Mouse (Mus musculus): Measurements from ENCODE around the gene Ormdl2. TPM values are rescaled to one million over a fixed set of nuclear protein-coding genes. Genes with fewer than 3 reads are reported as not detected.

The Ormdl2 gene
- polyA plus RNA-seq, 1 experiment: 69.2 TPM

- Histone ChIP-seq H3K9me3 (replicated peaks; ENCODE audit: control insufficient read depth, insufficient read depth, low read length, poor library complexity, severe bottlenecking) (no peaks in the 10 kb centered on the region), H3K27me3 (ENCODE audit: control insufficient read depth, insufficient read depth, low read length, poor library complexity, severe bottlenecking) (no peaks in the 10 kb centered on the region), H3K36me3 (ENCODE audit: control insufficient read depth, insufficient read depth, low read length, poor library complexity, severe bottlenecking) (peaks cover 64% of the 10 kb centered on the region), H3K4me1 (ENCODE audit: control insufficient read depth, insufficient read depth, low read length) (no peaks in the 10 kb centered on the region), H3K4me3 (ENCODE audit: low read depth, low read length) (no peak overlapping the region), H3K27ac (ENCODE audit: insufficient read depth, low read length) (no peak overlapping the region), H3K9ac (ENCODE audit: low read depth, poor library complexity, severe bottlenecking) (no peak overlapping the region)
- TF ChIP-seq POLR2A (IDR thresholded peaks at IDR 0.05; ENCODE audit: insufficient read depth, low read length) (no peak), EP300 (IDR thresholded peaks at IDR 0.05; ENCODE audit: insufficient read depth, low read depth, low read length) (no peak), CTCF (IDR thresholded peaks at IDR 0.05; ENCODE audit: low read depth, low read length) (no peak)
Observed at GRCm38 (mm10) chr10:128848426-128848825, 27.0 kb upstream of the Ormdl2 start.

DNA sequence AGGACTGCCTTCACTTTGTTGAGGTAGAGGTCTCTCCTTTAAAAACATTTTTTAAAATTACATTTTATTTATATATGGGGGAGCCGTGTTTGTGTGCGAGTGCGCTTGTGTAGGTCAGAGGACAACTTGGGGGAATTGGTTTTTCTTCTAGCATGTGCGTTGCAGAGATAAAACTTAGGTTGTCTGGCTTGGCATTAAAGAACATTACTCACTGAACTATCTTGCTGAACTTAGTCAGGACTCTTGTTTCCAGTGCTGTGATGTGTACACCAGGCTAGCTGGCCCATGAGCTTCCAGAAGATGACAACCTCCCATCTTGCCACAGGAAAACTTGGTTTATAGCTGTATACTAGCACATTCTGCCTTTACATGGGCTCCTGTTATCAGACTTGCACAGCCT lies 25.2 kb upstream of the Ormdl2 start:
- Histone ChIP-seq H3K27me3 (ENCODE audit: control insufficient read depth, insufficient read depth, low read length, poor library complexity, severe bottlenecking) (no peaks in the 10 kb centered on the region), H3K36me3 (ENCODE audit: control insufficient read depth, insufficient read depth, low read length, poor library complexity, severe bottlenecking) (peaks cover 69% of the 10 kb centered on the region), H3K27ac (ENCODE audit: insufficient read depth, low read length) (no peak overlapping the region), H3K9ac (ENCODE audit: low read depth, poor library complexity, severe bottlenecking) (no peak overlapping the region), H3K4me3 (ENCODE audit: low read depth, low read length) (no peak overlapping the region), H3K9me3 (replicated peaks; ENCODE audit: control insufficient read depth, insufficient read depth, low read length, poor library complexity, severe bottlenecking) (no peaks in the 10 kb centered on the region), H3K4me1 (ENCODE audit: control insufficient read depth, insufficient read depth, low read length) (no peaks in the 10 kb centered on the region)
- no peak for TF ChIP-seq CTCF (IDR thresholded peaks at IDR 0.05; ENCODE audit: low read depth, low read length)
- no peak for TF ChIP-seq EP300 (IDR thresholded peaks at IDR 0.05; ENCODE audit: insufficient read depth, low read depth, low read length)
- no peak for TF ChIP-seq POLR2A (IDR thresholded peaks at IDR 0.05; ENCODE audit: insufficient read depth, low read length)

GRCm38 (mm10) chr10:128845516-128845915 lies 24.1 kb upstream of the Ormdl2 start:
- TF ChIP-seq EP300 (IDR thresholded peaks at IDR 0.05; ENCODE audit: insufficient read depth, low read depth, low read length) (no peak), POLR2A (IDR thresholded peaks at IDR 0.05; ENCODE audit: insufficient read depth, low read length) (no peak), CTCF (IDR thresholded peaks at IDR 0.05; ENCODE audit: low read depth, low read length) (no peak)
- Histone ChIP-seq H3K27me3 (ENCODE audit: control insufficient read depth, insufficient read depth, low read length, poor library complexity, severe bottlenecking) (no peaks in the 10 kb centered on the region), H3K27ac (ENCODE audit: insufficient read depth, low read length) (no peak overlapping the region), H3K36me3 (ENCODE audit: control insufficient read depth, insufficient read depth, low read length, poor library complexity, severe bottlenecking) (peaks cover 73% of the 10 kb centered on the region), H3K9ac (ENCODE audit: low read depth, poor library complexity, severe bottlenecking) (no peak overlapping the region), H3K4me3 (ENCODE audit: low read depth, low read length) (no peak overlapping the region), H3K4me1 (ENCODE audit: control insufficient read depth, insufficient read depth, low read length) (no peaks in the 10 kb centered on the region), H3K9me3 (replicated peaks; ENCODE audit: control insufficient read depth, insufficient read depth, low read length, poor library complexity, severe bottlenecking) (no peaks in the 10 kb centered on the region)

- Histone ChIP-seq H3K4me3 (ENCODE audit: low read depth, low read length) (no peak overlapping the region), H3K36me3 (ENCODE audit: control insufficient read depth, insufficient read depth, low read length, poor library complexity, severe bottlenecking) (peaks cover 69% of the 10 kb centered on the region), H3K27ac (ENCODE audit: insufficient read depth, low read length) (no peak overlapping the region), H3K4me1 (ENCODE audit: control insufficient read depth, insufficient read depth, low read length) (no peaks in the 10 kb centered on the region), H3K9me3 (replicated peaks; ENCODE audit: control insufficient read depth, insufficient read depth, low read length, poor library complexity, severe bottlenecking) (no peaks in the 10 kb centered on the region), H3K27me3 (ENCODE audit: control insufficient read depth, insufficient read depth, low read length, poor library complexity, severe bottlenecking) (no peaks in the 10 kb centered on the region), H3K9ac (ENCODE audit: low read depth, poor library complexity, severe bottlenecking) (no peak overlapping the region)
- TF ChIP-seq POLR2A (IDR thresholded peaks at IDR 0.05; ENCODE audit: insufficient read depth, low read length) (no peak), EP300 (IDR thresholded peaks at IDR 0.05; ENCODE audit: insufficient read depth, low read depth, low read length) (no peak), CTCF (IDR thresholded peaks at IDR 0.05; ENCODE audit: low read depth, low read length) (no peak)
Observed at GRCm38 (mm10) chr10:128843260-128843659, 21.8 kb upstream of the Ormdl2 start.

DNA sequence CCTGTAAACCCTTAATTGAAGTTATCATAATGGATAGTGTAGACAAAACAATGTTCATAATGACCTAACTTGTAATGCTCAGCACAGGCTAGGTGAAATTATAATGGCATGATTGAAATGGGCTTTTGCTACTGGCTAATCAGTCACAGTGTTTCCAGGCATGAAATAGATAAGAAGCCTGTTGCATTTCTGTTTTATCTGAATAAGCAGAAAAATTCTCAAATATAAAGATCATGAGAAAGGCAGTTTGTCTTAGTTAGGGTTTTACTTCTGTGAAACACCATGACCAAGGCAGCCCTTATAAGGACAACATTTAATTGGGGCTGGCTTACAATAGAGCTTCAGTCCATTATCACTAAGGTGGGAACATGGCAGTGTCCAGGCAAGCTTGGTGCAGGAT lies 19.2 kb upstream of the Ormdl2 start:
- Histone ChIP-seq H3K27me3 (ENCODE audit: control insufficient read depth, insufficient read depth, low read length, poor library complexity, severe bottlenecking) (no peaks in the 10 kb centered on the region), H3K4me1 (ENCODE audit: control insufficient read depth, insufficient read depth, low read length) (no peaks in the 10 kb centered on the region), H3K36me3 (ENCODE audit: control insufficient read depth, insufficient read depth, low read length, poor library complexity, severe bottlenecking) (peaks cover 59% of the 10 kb centered on the region), H3K9ac (ENCODE audit: low read depth, poor library complexity, severe bottlenecking) (no peak overlapping the region), H3K4me3 (ENCODE audit: low read depth, low read length) (no peak overlapping the region), H3K27ac (ENCODE audit: insufficient read depth, low read length) (no peak overlapping the region), H3K9me3 (replicated peaks; ENCODE audit: control insufficient read depth, insufficient read depth, low read length, poor library complexity, severe bottlenecking) (no peaks in the 10 kb centered on the region)
- no peak for TF ChIP-seq POLR2A (IDR thresholded peaks at IDR 0.05; ENCODE audit: insufficient read depth, low read length)
- TF ChIP-seq CTCF (IDR thresholded peaks at IDR 0.05; ENCODE audit: low read depth, low read length): no peak
- TF ChIP-seq EP300 (IDR thresholded peaks at IDR 0.05; ENCODE audit: insufficient read depth, low read depth, low read length): no peak

DNA sequence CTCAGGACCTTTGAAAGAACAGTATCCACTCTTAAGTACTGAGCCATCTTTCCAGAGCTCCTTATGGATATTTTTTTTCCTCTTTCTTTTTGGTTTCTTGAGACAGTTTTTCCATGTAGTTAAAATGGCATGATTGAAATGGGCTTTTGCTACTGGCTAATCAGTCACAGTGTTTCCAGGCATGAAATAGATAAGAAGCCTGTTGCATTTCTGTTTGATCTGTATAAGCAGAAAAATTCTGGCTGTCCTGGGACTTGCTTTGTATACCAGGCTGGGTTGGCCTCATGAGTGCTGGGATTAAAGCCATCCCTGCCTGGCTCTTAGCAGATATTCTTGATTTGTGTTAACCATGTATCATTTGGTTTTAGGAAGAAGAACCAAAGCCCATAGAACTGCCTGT lies 18.0 kb upstream of the Ormdl2 start:
- no peak overlapping the region for H3K27ac ChIP-seq (ENCODE audit: insufficient read depth, low read length)
- TF ChIP-seq EP300 (IDR thresholded peaks at IDR 0.05; ENCODE audit: insufficient read depth, low read depth, low read length) (no peak), POLR2A (IDR thresholded peaks at IDR 0.05; ENCODE audit: insufficient read depth, low read length) (no peak), CTCF (IDR thresholded peaks at IDR 0.05; ENCODE audit: low read depth, low read length) (no peak)
- no peak overlapping the region for H3K9ac ChIP-seq (ENCODE audit: low read depth, poor library complexity, severe bottlenecking)
- no peaks in the 10 kb centered on the region for H3K9me3 ChIP-seq (replicated peaks; ENCODE audit: control insufficient read depth, insufficient read depth, low read length, poor library complexity, severe bottlenecking)
- no peaks in the 10 kb centered on the region for H3K4me1 ChIP-seq (ENCODE audit: control insufficient read depth, insufficient read depth, low read length)
- H3K36me3 ChIP-seq (ENCODE audit: control insufficient read depth, insufficient read depth, low read length, poor library complexity, severe bottlenecking): peaks cover 61% of the 10 kb centered on the region
- H3K27me3 ChIP-seq (ENCODE audit: control insufficient read depth, insufficient read depth, low read length, poor library complexity, severe bottlenecking): no peaks in the 10 kb centered on the region
- H3K4me3 ChIP-seq (ENCODE audit: low read depth, low read length): no peak overlapping the region

Measured in ES-Bruce4 (cell line).